Mouse (Mus musculus) myocyte (in vitro differentiated cells): ENCODE measurements around the gene Arhgap20.

Source experiments
- CEBPB ChIP-seq: IDR thresholded peaks from 2 replicates; pipeline ENCODE4 v1.6.1; 2011; ENCODE audit warnings: mild to moderate bottlenecking, moderate library complexity; ENCODE audit not compliant: poor library complexity, insufficient read depth, severe bottlenecking
- MAX ChIP-seq: IDR thresholded peaks from one replicate; pipeline ENCODE4 v1.6.1; 2011; ENCODE audit warnings: low read depth, mild to moderate bottlenecking, control low read depth
- MYOG ChIP-seq, 3 experiments: IDR thresholded peaks; one replicate each; pipeline ENCODE4 v1.6.1; 2011; ENCODE audit warnings: control low read depth in 2 of 3, low read depth in 2 of 3, mild to moderate bottlenecking in 2 of 3; ENCODE audit not compliant: insufficient read length in 2 of 3, control insufficient read depth in 1 of 3, insufficient read depth in 1 of 3
- POLR2A ChIP-seq: IDR thresholded peaks from one replicate; pipeline ENCODE4 v1.6.1; 2011; ENCODE audit warnings: low read depth, mild to moderate bottlenecking, control low read depth, moderate library complexity; ENCODE audit not compliant: insufficient read length
- REST ChIP-seq: IDR thresholded peaks from one replicate; pipeline ENCODE4 v1.6.1; 2011; ENCODE audit warnings: mild to moderate bottlenecking, control low read depth, moderate library complexity; ENCODE audit not compliant: insufficient read depth, insufficient read length
- TCF12 ChIP-seq: IDR thresholded peaks from one replicate; pipeline ENCODE4 v1.6.1; 2011; ENCODE audit warnings: mild to moderate bottlenecking, control low read depth; ENCODE audit not compliant: poor library complexity, insufficient read depth, severe bottlenecking
- TCF3 ChIP-seq: IDR thresholded peaks from one replicate; pipeline ENCODE4 v1.6.1; 2011; ENCODE audit warnings: low read depth, control low read depth; ENCODE audit not compliant: insufficient read length
- USF1 ChIP-seq: IDR thresholded peaks from one replicate; pipeline ENCODE4 v1.6.1; 2011; ENCODE audit warnings: low read depth, mild to moderate bottlenecking, control low read depth, moderate library complexity

DNA sequence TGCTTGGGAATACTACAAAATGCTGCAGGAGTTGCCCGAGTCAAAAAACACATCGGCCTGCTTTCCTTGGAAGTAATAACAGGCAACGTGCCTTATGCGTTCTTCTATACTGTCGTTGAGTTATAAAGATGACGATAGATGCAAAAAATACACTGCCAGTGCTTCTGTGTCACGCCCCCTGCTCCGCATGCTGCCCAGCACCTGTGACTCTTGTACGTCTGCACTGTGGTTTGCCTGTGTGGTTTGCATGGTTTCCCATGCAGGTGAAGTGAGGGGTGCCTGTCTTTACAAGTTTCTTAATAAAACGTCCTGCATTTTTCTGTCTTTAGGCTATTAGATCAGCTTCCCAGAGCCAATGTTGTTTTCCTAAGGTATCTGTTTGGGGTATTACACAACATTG, 80.7 kb downstream of the Arhgap20 start:
- TF ChIP-seq POLR2A (no peak), USF1 (no peak), TCF12 (no peak), REST (no peak), CEBPB (no peak), MAX (no peak), MYOG (IDR thresholded peaks at IDR 0.05; ENCODE audit: control insufficient read depth in 1 of 3, insufficient read depth in 1 of 3, insufficient read length in 2 of 3, low read depth in 2 of 3) (no peak), TCF3 (no peak)
